In genomic region chr13:73446943-73447342, GRCm38 (mm10) we compare ENCODE assay signal across 8 mouse cellular contexts. TPM values are rescaled to one million over a fixed set of nuclear protein-coding genes. Genes with fewer than 3 reads are reported as not detected.
DNase-seq lines count a peak whose midpoint lies in the region; ATAC-seq and TF ChIP-seq lines count a peak whose summit lies in the region.

No protein-coding gene starts in this region.

- H3K9ac ChIP-seq in forebrain, embryonic 16.5 days (replicated peaks; ENCODE audit: low read depth, low read length) = no peak overlapping the region
- H3K9ac ChIP-seq in hindbrain, embryonic 14.5 days = no peak overlapping the region
- no peak overlapping the region for H3K9ac ChIP-seq in limb, embryonic 14.5 days (ENCODE audit: low read depth, low read length, severe bottlenecking)
- no peak overlapping the region for H3K9ac ChIP-seq in neural tube, embryonic 15.5 days (replicated peaks)

- H3K9me3 ChIP-seq in forebrain, embryonic 16.5 days (ENCODE audit: control insufficient read depth, low read length) = no peaks in the 10 kb centered on the region
- no peaks in the 10 kb centered on the region for H3K9me3 ChIP-seq in hindbrain, embryonic 14.5 days (ENCODE audit: control insufficient read depth, low read length)
- H3K9me3 ChIP-seq in limb, embryonic 14.5 days (ENCODE audit: control insufficient read depth, low read length) = no peaks in the 10 kb centered on the region
- no peaks in the 10 kb centered on the region for H3K9me3 ChIP-seq in neural tube, embryonic 15.5 days (replicated peaks)

- peak; percentile 15 for DNase-seq in kidney, postnatal 10 days
- DNase-seq in kidney, adult 2 months = no peak
- peak; percentile 59 for DNase-seq in hindbrain, embryonic 14.5 days (ENCODE audit: low spot score)
- peak; percentile 77 for DNase-seq in limb, embryonic 14.5 days (ENCODE audit: low spot score)

- 0 out of 2 replicates have a peak, but pooled peaks cover 2% of the 10 kb centered on the region for H3K4me1 ChIP-seq in kidney, adult 2 months (ENCODE audit: control insufficient read depth, insufficient read depth, low read length)
- H3K4me1 ChIP-seq in forebrain, embryonic 16.5 days (replicated peaks; ENCODE audit: control insufficient read depth, insufficient read depth, low read length) = peaks cover 14% of the 10 kb centered on the region
- peaks cover 4% of the 10 kb centered on the region; the same call in 1 of the 2 replicates for H3K4me1 ChIP-seq in hindbrain, embryonic 14.5 days (replicated peaks; ENCODE audit: control insufficient read depth, insufficient read depth, low read length)
- H3K4me1 ChIP-seq in limb, embryonic 14.5 days (ENCODE audit: control insufficient read depth, insufficient read depth, low read length) = peaks cover 12% of the 10 kb centered on the region; the same call in 1 of the 2 replicates
- 0 out of 2 replicates have a peak, but pooled peaks cover 3% of the 10 kb centered on the region for H3K4me1 ChIP-seq in neural tube, embryonic 15.5 days

- no peak overlapping the region for H3K4me3 ChIP-seq in kidney, adult 2 months (ENCODE audit: insufficient read depth, low read depth, low read length)
- no peak overlapping the region for H3K4me3 ChIP-seq in forebrain, embryonic 16.5 days (replicated peaks; ENCODE audit: low read length)
- H3K4me3 ChIP-seq in hindbrain, embryonic 14.5 days (replicated peaks; ENCODE audit: low read length) = no peak overlapping the region
- H3K4me3 ChIP-seq in limb, embryonic 14.5 days (replicated peaks; ENCODE audit: low read length) = no peak overlapping the region
- no peak overlapping the region for H3K4me3 ChIP-seq in neural tube, embryonic 15.5 days (replicated peaks)

- no peaks in the 10 kb centered on the region for H3K27me3 ChIP-seq in kidney, adult 2 months (replicated peaks; ENCODE audit: control insufficient read depth, insufficient read depth, low read length)
- no peaks in the 10 kb centered on the region for H3K27me3 ChIP-seq in forebrain, embryonic 16.5 days (replicated peaks; ENCODE audit: control insufficient read depth, insufficient read depth, low read length)
- no peaks in the 10 kb centered on the region for H3K27me3 ChIP-seq in hindbrain, embryonic 14.5 days (ENCODE audit: control insufficient read depth, insufficient read depth, low read length)
- no peaks in the 10 kb centered on the region for H3K27me3 ChIP-seq in limb, embryonic 14.5 days (ENCODE audit: control insufficient read depth, insufficient read depth, low read length)
- no peaks in the 10 kb centered on the region for H3K27me3 ChIP-seq in neural tube, embryonic 15.5 days (replicated peaks)

- no peak for TF ChIP-seq POLR2A in kidney, adult 2 months (IDR thresholded peaks at IDR 0.05; ENCODE audit: low read depth, low read length)
- no peak for TF ChIP-seq POLR2A in limb, embryonic 14.5 days (IDR thresholded peaks at IDR 0.05; ENCODE audit: borderline replicate concordance, extremely low read depth, insufficient read depth, insufficient read length)

- peak; percentile 92 for ATAC-seq in forebrain, embryonic 16.5 days
- ATAC-seq in hindbrain, embryonic 14.5 days (ENCODE audit: low FRiP score) = peak; percentile 88
- ATAC-seq in limb, embryonic 14.5 days (ENCODE audit: low FRiP score, low read depth) = peak; percentile 82
- ATAC-seq in neural tube, embryonic 15.5 days (ENCODE audit: low FRiP score) = peak; percentile 88
- ATAC-seq in erythroid progenitor cell, adult 5-6 weeks (replicated peaks; ENCODE audit: low FRiP score, poor library complexity, severe bottlenecking) = no peak
- no peak for ATAC-seq in inflammation-experienced regulatory T-cells, adult 6 months

- no peak for TF ChIP-seq CTCF in kidney, adult 2 months (conservative IDR thresholded peaks at IDR 0.05; ENCODE audit: insufficient read depth, insufficient read length, low read depth, low read length)

- no peaks in the 10 kb centered on the region for H3K36me3 ChIP-seq in kidney, adult 2 months (ENCODE audit: control insufficient read depth, insufficient read depth, low read length)
- no peaks in the 10 kb centered on the region for H3K36me3 ChIP-seq in forebrain, embryonic 16.5 days (ENCODE audit: control insufficient read depth, insufficient read depth)
- H3K36me3 ChIP-seq in hindbrain, embryonic 14.5 days (replicated peaks; ENCODE audit: control insufficient read depth, insufficient read depth) = no peaks in the 10 kb centered on the region
- no peaks in the 10 kb centered on the region for H3K36me3 ChIP-seq in limb, embryonic 14.5 days (ENCODE audit: control insufficient read depth, insufficient read depth, low read length)
- no peaks in the 10 kb centered on the region for H3K36me3 ChIP-seq in neural tube, embryonic 15.5 days

- H3K27ac ChIP-seq in kidney, adult 2 months (ENCODE audit: insufficient read depth, low read depth, low read length) = no peak overlapping the region
- peak overlapping the region; percentile 60 for H3K27ac ChIP-seq in forebrain, embryonic 16.5 days (ENCODE audit: low read length)
- H3K27ac ChIP-seq in hindbrain, embryonic 14.5 days = peak overlapping the region; percentile 58
- H3K27ac ChIP-seq in limb, embryonic 14.5 days (replicated peaks; ENCODE audit: low read depth, low read length) = peak overlapping the region; percentile 84
- H3K27ac ChIP-seq in neural tube, embryonic 15.5 days (replicated peaks) = peak overlapping the region; percentile 77

- no peak overlapping the region for H3K4me2 ChIP-seq in forebrain, embryonic 16.5 days (ENCODE audit: low read length)
- H3K4me2 ChIP-seq in hindbrain, embryonic 14.5 days (replicated peaks) = no peak overlapping the region
- H3K4me2 ChIP-seq in limb, embryonic 14.5 days (replicated peaks; ENCODE audit: low read depth, low read length, severe bottlenecking) = no peak overlapping the region
- no peak overlapping the region for H3K4me2 ChIP-seq in neural tube, embryonic 15.5 days

- WGBS in kidney, adult 2 months = 51% methylated on average over 7 of the region's 7 CpGs
- 31% methylated on average over 7 of the region's 7 CpGs for WGBS in forebrain, embryonic 16.5 days
- WGBS in hindbrain, embryonic 14.5 days = 53% methylated on average over 7 of the region's 7 CpGs
- 41% methylated on average over 7 of the region's 7 CpGs for WGBS in limb, embryonic 14.5 days
- WGBS in neural tube, embryonic 15.5 days = 51% methylated on average over 7 of the region's 7 CpGs

RNA-seq across cellular contexts. Expression of gene Lpcat1, which starts 20.1 kb away (rescaled TPM):
- 14.2 and 16.0 TPM in 2 replicates for polyA plus RNA-seq in kidney, adult 2 months (2012; rRNA removed)
- polyA plus RNA-seq in forebrain, embryonic 16.5 days (2015; fragmentation: Nextera tagmentation; extraction: Ambion mirVana) = 62.3 and 64.7 TPM in 2 replicates
- 77.3 and 95.0 TPM in 2 replicates for polyA plus RNA-seq in hindbrain, embryonic 14.5 days (2014; fragmentation: Nextera tagmentation; extraction: Ambion mirVana)
- polyA plus RNA-seq in limb, embryonic 14.5 days (2012; rRNA removed) = 51.7 and 69.6 TPM in 2 replicates
- polyA plus RNA-seq in limb, embryonic 14.5 days (2014; fragmentation: Nextera tagmentation; extraction: Ambion mirVana) = 43.2 and 46.8 TPM in 2 replicates
- polyA plus RNA-seq in neural tube, embryonic 15.5 days (2015; fragmentation: Nextera tagmentation; extraction: Ambion mirVana) = 51.7 and 62.6 TPM in 2 replicates
- total RNA-seq in erythroid progenitor cell, adult 5-6 weeks (2015; ENCODE audit: low replicate concordance) = 241 and 302 TPM in 2 replicates
- total RNA-seq in erythroid progenitor cell, adult 5-6 weeks (2017; ENCODE audit: low replicate concordance) = 359 and 488 TPM in 2 replicates
- 10 to 100 TPM; 26.5 to 39.7 (median 36.1) TPM for polyA plus RNA-seq in inflammation-experienced regulatory T-cells, adult 6 months (2017; shearing (Covaris generic))

Comparison
In these comparisons a context has a peak if more than half of its experiments do, and no peak if none do; other contexts are left out.
1. ATAC-seq: peak in forebrain, embryonic 16.5 days (single experiment), hindbrain, embryonic 14.5 days (single experiment), limb, embryonic 14.5 days (single experiment) and neural tube, embryonic 15.5 days (single experiment); none in erythroid progenitor cell, adult 5-6 weeks (single experiment) and inflammation-experienced regulatory T-cells, adult 6 months (single experiment).